Mouse (Mus musculus): ENCODE data around the gene Olfr1128. TPM values are rescaled to one million over a fixed set of nuclear protein-coding genes. Genes with fewer than 3 reads are reported as not detected.
"Not testable (repeated sequence)": the region's sequence is repeated elsewhere in the genome, so short reads cannot be mapped to it uniquely, and the experiment has no call there.

Gene Olfr1128
- not detected in 2 replicates for polyA plus RNA-seq (2015; fragmentation: Nextera tagmentation; extraction: Ambion mirVana)

DNA sequence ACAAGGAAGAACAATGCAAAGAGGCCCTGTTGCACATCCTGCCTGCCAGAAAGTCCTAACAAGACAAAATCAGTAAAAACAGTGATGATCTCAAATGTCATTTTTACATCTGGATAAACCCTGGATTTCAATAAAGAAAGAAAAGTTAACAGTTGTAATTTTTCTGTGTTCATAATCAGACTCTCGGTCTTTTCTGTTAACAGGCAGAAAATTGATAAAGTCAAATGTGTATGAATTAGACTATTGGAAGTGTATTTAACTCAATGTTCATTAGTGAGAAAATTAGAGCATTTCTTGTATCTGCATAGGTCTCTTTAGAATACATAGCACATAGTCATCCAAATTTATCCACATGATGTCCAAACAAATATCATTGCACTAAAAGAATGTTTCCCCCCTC lies at the start of gene Olfr1128:
Olfr1128 (minus strand) TSS at position 101 of the 400 bp plus-strand sequence.
- no peaks in the 10 kb centered on the region for H3K36me3 ChIP-seq
- no peak within 1 kb of the TSS for H3K4me2 ChIP-seq

DNA sequence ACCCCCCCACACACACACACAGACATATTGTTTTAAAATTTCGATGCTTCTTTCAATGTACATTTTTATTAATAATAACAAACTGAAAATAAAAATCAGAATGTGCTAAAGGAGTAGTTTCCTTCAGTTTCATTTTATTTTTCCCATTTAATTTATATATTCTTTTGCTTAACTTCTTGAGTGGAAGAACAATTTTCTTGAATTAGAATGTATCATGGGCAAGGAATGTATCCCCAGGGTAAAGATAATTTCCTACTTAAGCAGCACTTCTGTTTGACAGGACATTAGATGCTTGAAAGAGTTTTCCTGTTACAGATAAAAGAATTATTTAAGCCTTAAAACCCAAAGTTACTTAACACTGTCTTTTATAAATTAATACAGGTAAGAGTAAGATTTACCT lies 28.3 kb upstream of the Olfr1128 start, which contains the start of gene Olfr1129:
Olfr1129 (plus strand) TSS at position 301 of the 400 bp plus-strand sequence.
- H3K4me3 ChIP-seq; H3K4me1 ChIP-seq (replicated peaks); ATAC-seq (ENCODE audit: low read depth); H3K4me2 ChIP-seq; H3K27ac ChIP-seq (replicated peaks); H3K9me3 ChIP-seq; H3K36me3 ChIP-seq; H3K9ac ChIP-seq; H3K27me3 ChIP-seq: not testable (repeated sequence)
- 82% methylated on average over 1 of the region's 1 CpGs for WGBS

More for the DNA sequence above, at the start of gene Olfr1128:
- ATAC-seq (ENCODE audit: low read depth): no peak
- 79% methylated on average over 1 of the region's 1 CpGs for WGBS
- Histone ChIP-seq H3K4me3 (no peak within 1 kb of the TSS), H3K27me3 (no peaks in the 10 kb centered on the region), H3K27ac (replicated peaks) (no peak within 1 kb of the TSS), H3K4me1 (replicated peaks) (no peaks in the 10 kb centered on the region), H3K9ac (no peak within 1 kb of the TSS), H3K9me3 (no peaks in the 10 kb centered on the region)

DNA sequence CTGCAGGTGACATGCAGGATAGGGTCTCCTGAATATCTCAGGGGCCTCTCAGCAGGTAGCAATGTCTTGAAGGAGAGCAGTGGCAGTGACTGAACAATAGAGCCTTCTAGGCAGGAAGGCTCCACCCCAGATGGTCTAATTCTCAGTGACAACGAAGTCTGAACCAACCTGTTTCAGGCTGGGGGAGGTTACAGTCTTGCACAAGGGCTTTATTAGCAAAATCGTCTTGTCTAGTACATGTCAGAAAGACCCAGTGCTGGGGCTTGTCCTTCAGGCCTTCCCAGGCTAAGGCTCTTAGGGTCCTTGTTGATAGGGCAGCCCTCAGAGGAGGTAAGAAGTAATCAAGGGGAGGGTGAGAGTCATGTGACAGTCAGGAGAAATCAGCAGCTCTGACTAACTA lies 10.5 kb downstream of the Olfr1128 start:
- 71% methylated on average over 2 of the region's 2 CpGs for WGBS

DNA sequence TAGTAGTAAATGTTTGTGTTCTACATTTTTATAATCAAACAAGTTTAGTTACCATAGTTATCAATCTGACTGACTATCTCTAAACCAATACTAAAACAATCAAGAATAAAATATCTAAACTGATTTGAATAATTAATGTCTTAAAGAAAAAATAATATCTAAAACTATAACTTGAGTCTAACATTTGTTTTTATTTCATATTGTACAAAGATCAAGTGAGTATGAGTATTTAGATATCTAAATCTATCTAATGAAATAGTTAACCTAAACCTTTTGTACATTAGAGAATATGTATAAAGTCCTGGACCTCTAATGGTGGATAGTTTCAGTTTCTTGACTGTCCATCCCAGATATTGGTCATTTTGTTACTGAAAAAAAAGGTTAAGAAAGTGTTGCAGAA lies 13.8 kb downstream of the Olfr1128 start, which contains the start of gene Olfr153:
Olfr153 (plus strand) TSS at position 301 of the 400 bp plus-strand sequence.
- H3K9ac ChIP-seq: no peak within 1 kb of the TSS
- ATAC-seq (ENCODE audit: low read depth): no peak
- H3K36me3 ChIP-seq: no peaks in the 10 kb centered on the region
- no peak within 1 kb of the TSS for H3K4me3 ChIP-seq
- no peaks in the 10 kb centered on the region for H3K9me3 ChIP-seq
- no peaks in the 10 kb centered on the region for H3K27me3 ChIP-seq
- no peak within 1 kb of the TSS for H3K27ac ChIP-seq (replicated peaks)
- H3K4me1 ChIP-seq (replicated peaks): no peaks in the 10 kb centered on the region
- no peak within 1 kb of the TSS for H3K4me2 ChIP-seq

More for the DNA sequence above, 10.5 kb downstream of the Olfr1128 start:
- ATAC-seq (ENCODE audit: low read depth): no peak
- H3K4me3 ChIP-seq: no peak overlapping the region
- H3K4me2 ChIP-seq: no peak overlapping the region
- H3K36me3 ChIP-seq: no peaks in the 10 kb centered on the region
- H3K9me3 ChIP-seq: no peaks in the 10 kb centered on the region
- no peak overlapping the region for H3K27ac ChIP-seq (replicated peaks)
- H3K27me3 ChIP-seq: no peaks in the 10 kb centered on the region
- no peak overlapping the region for H3K9ac ChIP-seq
- H3K4me1 ChIP-seq (replicated peaks): no peaks in the 10 kb centered on the region

DNA sequence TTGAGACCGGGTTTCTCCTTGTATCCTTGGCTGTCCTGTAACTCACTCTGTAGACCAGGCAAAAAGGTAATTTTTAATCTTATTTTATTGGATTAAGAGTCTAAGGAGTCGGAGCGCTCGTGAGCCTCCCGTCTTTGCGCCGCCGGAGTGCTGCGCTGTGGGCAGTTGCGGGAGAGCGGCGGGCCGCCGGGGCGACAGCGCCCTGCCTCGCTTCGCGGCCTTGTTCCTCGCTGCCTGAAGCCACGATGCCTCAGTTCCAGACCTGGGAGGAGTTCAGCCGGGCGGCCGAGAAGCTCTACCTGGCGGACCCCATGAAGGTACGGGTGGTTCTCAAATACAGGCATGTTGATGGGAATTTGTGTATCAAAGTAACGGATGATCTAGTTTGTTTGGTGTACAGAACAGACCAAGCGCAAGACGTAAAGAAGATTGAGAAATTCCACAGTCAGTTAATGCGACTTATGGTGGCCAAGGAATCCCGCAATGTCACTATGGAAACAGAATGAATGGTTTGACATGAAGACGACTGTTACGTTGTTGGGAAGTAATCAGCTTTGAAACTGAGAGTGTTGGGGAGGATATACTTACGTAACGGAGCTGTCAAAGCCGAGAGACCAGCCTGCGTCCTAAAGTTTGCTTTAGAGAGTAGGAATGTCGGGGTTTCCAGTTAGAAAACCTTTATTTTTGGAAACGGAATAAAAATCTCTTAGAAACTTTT lies 19.3 kb downstream of the Olfr1128 start:
- H3K9ac ChIP-seq: not testable (repeated sequence)

DNA sequence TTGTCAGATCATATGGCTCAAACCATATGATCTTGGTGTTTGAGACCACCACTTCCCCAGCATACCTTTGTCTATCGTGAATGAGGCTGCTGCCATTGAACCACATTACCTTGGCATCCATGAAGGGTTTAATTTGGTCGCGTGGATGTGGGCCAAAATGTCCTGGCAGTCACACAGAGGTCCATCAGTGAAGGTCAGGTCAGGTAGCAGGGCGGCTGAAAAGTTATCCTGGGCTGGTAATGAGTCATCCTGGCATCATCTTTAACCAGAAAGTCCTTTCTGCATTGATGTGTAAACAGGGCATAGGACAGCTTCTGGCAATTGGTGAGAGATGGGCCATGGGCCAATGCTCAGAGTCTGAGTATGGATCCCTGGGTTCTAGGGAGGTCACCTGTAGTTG lies 24.7 kb downstream of the Olfr1128 start:
- 86% methylated on average over 4 of the region's 4 CpGs for WGBS

More for the DNA sequence above, 19.3 kb downstream of the Olfr1128 start:
- H3K27me3 ChIP-seq; H3K27ac ChIP-seq (replicated peaks); H3K9me3 ChIP-seq; H3K36me3 ChIP-seq; H3K4me1 ChIP-seq (replicated peaks): not testable (repeated sequence)
- peak; percentile 56; the same call in 1 of the 2 replicates for ATAC-seq (ENCODE audit: low read depth)
- Histone ChIP-seq H3K4me3 (peak overlapping the region; percentile 21), H3K4me2 (peak overlapping the region; percentile 51)
- WGBS: 32% methylated on average over 38 of the region's 39 CpGs

DNA sequence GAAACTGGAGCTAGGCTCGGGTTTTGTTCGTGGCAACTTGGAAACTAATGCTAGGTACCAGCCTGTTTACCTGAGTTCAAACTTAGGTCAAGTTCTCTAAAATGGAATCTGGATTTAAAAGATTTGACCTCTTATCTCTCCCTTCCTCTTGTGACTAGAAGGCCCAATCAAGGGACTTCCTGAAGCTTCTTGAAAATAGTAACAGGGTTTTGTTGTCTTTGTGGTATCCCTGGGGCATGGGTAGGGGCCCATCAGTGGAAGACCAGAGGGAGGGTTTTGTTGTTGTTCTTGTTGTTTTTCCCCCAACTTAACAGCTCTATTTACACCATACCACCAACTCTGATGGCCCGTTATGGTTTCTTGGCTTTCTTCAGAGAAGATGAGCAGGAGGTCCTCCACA lies 28.8 kb downstream of the Olfr1128 start:
- Histone ChIP-seq H3K4me1 (replicated peaks) (no peaks in the 10 kb centered on the region), H3K27ac (replicated peaks) (no peak overlapping the region), H3K36me3 (no peaks in the 10 kb centered on the region), H3K27me3 (no peaks in the 10 kb centered on the region), H3K4me2 (no peak overlapping the region), H3K4me3 (no peak overlapping the region), H3K9me3 (no peaks in the 10 kb centered on the region), H3K9ac (no peak overlapping the region)
- WGBS: 87% methylated on average over 3 of the region's 3 CpGs
- no peak for ATAC-seq (ENCODE audit: low read depth)

More for the DNA sequence above, 24.7 kb downstream of the Olfr1128 start:
- Histone ChIP-seq H3K9me3 (no peaks in the 10 kb centered on the region), H3K9ac (no peak overlapping the region), H3K4me3 (no peak overlapping the region), H3K4me2 (no peak overlapping the region), H3K36me3 (no peaks in the 10 kb centered on the region), H3K4me1 (replicated peaks) (no peaks in the 10 kb centered on the region), H3K27ac (replicated peaks) (no peak overlapping the region), H3K27me3 (no peaks in the 10 kb centered on the region)
- ATAC-seq (ENCODE audit: low read depth): no peak

DNA sequence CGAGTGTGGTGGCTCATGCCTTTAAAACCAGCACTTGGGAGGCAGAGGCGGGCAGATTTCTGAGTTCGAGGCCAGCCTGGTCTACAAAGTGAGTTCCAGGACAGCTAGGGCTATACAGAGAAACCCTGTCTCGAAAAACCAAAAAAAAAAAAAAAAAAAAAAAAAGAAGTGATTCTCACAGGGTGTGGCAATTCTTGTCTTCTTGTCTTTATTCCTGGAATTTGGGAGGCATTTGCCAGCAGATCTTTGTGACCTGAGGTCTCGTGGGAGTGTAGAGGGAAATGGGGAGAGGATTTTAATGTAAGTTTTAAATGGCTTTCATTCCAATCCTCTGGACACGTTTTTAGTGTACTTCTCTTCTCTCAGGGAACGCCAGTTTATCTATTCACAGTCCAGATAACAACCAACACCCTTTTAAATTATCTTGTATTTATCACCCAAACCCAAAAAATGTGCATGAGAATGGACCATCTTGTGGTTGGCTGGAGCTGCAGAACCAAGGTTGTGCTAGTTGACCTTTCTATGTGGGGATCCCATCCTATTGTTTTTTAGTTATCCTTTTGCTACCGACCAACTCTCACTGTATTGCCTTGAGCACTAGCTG lies 29.8 kb downstream of the Olfr1128 start:
- no peaks in the 10 kb centered on the region for H3K9me3 ChIP-seq
- H3K4me2 ChIP-seq: no peak overlapping the region
- no peak for ATAC-seq (ENCODE audit: low read depth)
- 85% methylated on average over 7 of the region's 8 CpGs for WGBS
- no peak overlapping the region for H3K9ac ChIP-seq
- no peak overlapping the region for H3K27ac ChIP-seq (replicated peaks)
- no peak overlapping the region for H3K4me3 ChIP-seq
- H3K36me3 ChIP-seq: no peaks in the 10 kb centered on the region
- H3K27me3 ChIP-seq: no peaks in the 10 kb centered on the region
- no peaks in the 10 kb centered on the region for H3K4me1 ChIP-seq (replicated peaks)

DNA sequence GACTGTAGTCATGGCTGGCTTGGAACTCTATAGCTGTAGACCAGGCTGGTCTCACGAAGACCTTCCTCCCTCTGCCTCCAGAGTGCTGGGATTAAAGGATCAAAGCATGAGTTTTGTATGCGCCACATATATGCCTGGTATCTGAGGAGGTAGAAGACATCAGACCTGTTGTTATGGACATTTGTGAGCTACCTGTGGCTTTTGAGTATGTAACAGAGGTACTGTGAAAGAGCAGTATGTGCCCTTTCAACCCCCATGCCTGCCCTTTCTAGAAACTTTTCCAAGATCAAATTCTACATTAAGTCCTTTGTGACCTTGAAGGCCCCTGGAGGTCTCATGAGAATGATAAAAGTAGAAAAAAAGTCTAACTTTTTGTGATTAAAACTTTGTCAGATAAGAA lies 30.3 kb downstream of the Olfr1128 start:
- no peak for ATAC-seq (ENCODE audit: low read depth)
- WGBS: 96% methylated on average over 2 of the region's 2 CpGs

DNA sequence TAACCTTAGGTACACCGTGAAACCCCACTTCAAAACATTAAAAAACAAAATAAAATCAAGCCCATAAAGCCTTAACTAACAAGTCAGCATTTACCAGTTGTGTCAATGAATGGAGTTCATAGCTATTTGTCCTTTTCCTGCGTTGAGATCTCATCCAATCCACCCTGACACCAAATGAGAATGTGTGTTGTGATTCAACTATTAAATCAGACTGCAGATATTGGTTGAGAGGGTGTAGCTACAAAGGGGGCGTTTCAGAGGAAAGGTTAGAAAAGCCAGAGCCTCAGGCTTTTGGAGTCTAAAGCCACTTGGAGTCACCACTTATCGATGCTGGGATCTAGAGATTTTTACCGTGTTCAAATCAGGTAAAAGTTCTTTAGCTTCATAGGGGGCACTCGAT lies 39.1 kb downstream of the Olfr1128 start, which contains the start of gene Pramel6:
Pramel6 (plus strand) TSS at position 301 of the 400 bp plus-strand sequence.
- no peaks in the 10 kb centered on the region for H3K9me3 ChIP-seq
- no peak for ATAC-seq (ENCODE audit: low read depth)
- WGBS: 84% methylated on average over 6 of the region's 6 CpGs
- no peak within 1 kb of the TSS for H3K4me3 ChIP-seq
- H3K9ac ChIP-seq: no peak within 1 kb of the TSS
- no peaks in the 10 kb centered on the region for H3K4me1 ChIP-seq (replicated peaks)
- H3K27me3 ChIP-seq: no peaks in the 10 kb centered on the region
- H3K27ac ChIP-seq (replicated peaks): no peak within 1 kb of the TSS
- H3K36me3 ChIP-seq: no peaks in the 10 kb centered on the region
- no peak within 1 kb of the TSS for H3K4me2 ChIP-seq

More for the DNA sequence above, 30.3 kb downstream of the Olfr1128 start:
- H3K9me3 ChIP-seq: no peaks in the 10 kb centered on the region
- H3K27ac ChIP-seq (replicated peaks): no peak overlapping the region
- H3K4me3 ChIP-seq: no peak overlapping the region
- H3K36me3 ChIP-seq: no peaks in the 10 kb centered on the region
- H3K9ac ChIP-seq: no peak overlapping the region
- H3K27me3 ChIP-seq: no peaks in the 10 kb centered on the region
- no peak overlapping the region for H3K4me2 ChIP-seq
- no peaks in the 10 kb centered on the region for H3K4me1 ChIP-seq (replicated peaks)

DNA sequence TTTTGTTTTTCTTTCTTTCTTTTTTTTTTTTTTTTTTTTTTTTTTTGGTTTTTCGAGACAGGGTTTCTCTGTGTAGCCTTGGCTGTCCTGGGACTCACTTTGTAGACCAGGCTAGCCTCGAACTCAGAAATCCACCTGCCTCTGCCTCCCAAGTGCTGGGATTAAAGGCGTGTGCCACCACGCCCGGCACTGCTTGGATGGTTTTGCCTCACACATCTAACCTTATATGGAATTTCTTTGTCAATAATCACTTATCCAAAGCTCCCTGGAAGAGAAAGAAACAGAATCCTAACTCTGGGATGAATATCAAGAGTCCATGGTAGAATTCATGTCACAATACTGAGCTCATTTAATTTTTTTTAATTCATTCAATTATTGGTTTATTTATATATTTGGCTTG lies 48.3 kb downstream of the Olfr1128 start, which contains the start of gene Pramel7:
Pramel7 (minus strand) TSS at position 101 of the 400 bp plus-strand sequence.
- not testable (repeated sequence) for ATAC-seq (ENCODE audit: low read depth); H3K9me3 ChIP-seq; H3K36me3 ChIP-seq; H3K27ac ChIP-seq (replicated peaks); H3K4me3 ChIP-seq; H3K9ac ChIP-seq; H3K4me1 ChIP-seq (replicated peaks); H3K4me2 ChIP-seq; H3K27me3 ChIP-seq
- WGBS: 90% methylated on average over 4 of the region's 5 CpGs
